Mouse (Mus musculus): ENCODE data around the gene Adgrd1.

The Adgrd1 gene

DNA sequence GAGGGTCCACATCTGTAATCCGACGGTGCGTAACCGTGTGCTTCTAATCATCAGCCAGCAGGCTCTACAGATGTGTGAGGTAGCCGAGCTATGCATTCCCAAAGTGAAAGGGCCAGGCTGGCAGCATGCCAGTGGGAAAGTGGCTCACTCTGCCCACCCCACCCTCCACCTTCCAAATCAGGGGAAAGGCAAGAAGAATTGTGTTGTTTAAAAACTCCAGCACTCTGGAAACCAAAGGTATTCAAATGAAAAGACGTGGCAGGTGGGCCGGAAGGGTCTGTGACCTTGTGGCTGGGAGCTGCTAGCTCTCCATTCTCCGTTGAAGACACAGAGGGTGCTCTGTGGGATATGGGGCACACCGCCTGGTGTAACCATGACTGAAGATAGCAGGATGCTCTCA, 100.0 kb downstream of the Adgrd1 start:
- TF ChIP-seq GATA4 (IDR thresholded peaks at IDR 0.05; ENCODE audit: insufficient replicate concordance, low read length), result no peak

DNA sequence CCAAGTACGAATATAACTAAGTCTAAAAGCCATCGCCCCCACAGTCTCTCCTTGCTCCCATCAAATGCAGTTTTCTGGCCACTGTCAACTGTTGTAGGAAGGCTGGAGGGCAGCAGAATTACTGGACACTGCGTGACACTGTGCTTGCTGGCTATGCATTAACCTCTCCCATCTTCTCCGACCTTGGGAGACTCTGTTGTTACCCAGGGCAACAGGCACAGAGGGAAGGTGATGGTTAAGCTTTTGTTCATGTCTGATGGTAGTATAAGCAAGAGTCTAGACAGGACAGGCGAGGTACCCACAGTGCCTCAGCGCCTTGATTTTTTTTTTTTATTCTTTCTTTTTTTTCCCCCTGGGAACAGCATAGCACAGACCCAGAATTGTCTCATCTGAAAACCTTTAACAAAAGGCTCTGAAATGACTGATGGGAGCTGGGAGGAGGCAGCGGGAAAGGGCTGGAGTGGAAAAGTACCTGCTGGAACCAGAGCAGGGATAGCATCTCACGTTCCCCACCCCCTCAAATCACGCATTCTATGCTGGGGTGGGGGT, 100.5 kb downstream of the Adgrd1 start:
- no peak for TF ChIP-seq GATA4 (IDR thresholded peaks at IDR 0.05; ENCODE audit: insufficient replicate concordance, low read length)

DNA sequence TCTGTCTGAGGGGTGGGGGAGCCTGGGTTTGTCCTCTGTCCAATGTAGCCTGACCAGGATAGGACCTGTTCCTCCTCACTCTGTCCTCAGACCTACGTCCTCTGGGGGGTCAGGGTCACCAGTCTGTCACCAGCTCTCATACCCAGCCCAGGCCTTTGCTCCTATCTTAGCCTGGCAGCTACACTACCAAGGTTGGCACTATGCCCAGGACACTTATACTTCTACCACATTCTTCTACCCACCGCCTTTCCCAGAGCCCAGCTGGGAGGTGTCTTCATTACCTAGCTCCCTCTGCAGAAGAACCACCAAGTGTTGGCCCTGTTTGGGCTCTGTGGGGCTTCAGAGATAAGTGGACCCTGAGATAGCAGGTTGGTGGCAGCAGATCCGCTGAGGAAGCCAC, 103.6 kb downstream of the Adgrd1 start:
- TF ChIP-seq GATA4 (IDR thresholded peaks at IDR 0.05; ENCODE audit: insufficient replicate concordance, low read length), result no peak

DNA sequence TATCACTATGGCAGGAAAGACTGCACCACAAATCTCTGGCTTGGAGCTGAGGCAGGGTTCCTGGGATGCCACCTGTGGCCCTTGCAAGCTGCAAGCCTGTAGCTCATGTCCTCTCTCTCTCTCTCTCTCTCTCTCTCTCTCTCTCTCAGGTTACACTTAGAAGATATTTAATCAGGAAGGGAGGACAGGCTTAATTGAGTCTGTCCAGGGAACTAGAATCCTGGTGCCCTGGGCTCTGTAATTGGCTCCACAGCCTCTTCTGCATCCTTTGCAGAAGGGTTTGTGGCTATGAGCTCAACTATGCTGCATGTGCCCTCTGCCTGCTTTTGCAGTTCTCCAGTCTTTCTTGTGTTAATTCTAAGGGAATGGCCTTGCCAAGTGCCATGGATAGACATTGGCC, 111.7 kb downstream of the Adgrd1 start:
- TF ChIP-seq GATA4 (IDR thresholded peaks at IDR 0.05; ENCODE audit: insufficient replicate concordance, low read length), result no peak

DNA sequence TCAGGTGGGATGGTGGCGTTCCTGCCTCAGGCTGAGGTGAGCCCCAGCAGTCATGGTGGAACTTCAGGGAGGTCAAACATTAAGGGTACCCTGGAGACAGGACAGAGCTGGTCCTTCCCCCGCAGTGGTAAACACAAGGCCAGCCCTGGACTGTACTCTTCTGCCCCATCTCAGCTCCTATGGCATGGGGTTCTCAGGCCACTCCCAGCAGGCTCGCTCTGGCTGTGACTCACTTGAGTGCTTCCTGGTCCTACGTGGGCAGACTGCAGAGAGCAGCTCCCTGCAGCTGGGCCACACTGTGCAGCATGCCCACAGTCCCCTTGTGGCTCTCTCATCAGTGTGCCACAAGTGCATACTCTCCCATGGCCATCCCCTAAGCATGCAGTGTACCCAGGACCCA, 112.3 kb downstream of the Adgrd1 start:
- no peak for TF ChIP-seq GATA4 (IDR thresholded peaks at IDR 0.05; ENCODE audit: insufficient replicate concordance, low read length)

DNA sequence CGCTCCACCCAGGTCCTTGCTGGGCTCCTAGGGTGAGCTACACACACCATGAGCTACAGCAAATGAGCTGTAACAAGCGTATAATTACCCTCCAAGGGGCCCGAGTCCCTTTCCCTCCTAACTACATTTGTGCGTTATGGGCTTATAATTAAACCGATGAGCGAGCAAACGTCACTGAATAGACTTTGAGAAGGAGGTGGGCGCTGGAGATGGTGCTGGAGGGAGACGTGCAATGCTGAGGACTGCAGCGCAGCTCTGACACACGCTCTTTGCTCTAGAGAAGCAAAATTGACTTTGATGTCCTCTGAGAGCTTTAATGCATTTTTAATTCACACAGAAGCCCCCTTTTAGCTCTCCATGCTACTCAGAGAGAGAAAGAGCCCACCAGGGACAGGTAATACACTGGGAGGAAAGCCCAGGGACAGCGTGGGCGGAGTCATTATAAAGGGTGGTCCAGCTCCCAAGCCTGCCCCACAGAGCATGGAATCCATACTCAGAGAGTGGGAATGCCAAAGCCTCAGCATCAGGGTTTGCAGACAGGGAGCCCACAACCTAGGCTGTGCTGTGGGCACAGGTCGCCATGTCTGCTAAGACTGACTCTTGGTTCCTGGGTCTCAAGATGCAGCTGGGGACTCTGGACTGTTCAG, 115.0 kb downstream of the Adgrd1 start:
- no peak for TF ChIP-seq GATA4 (IDR thresholded peaks at IDR 0.05; ENCODE audit: insufficient replicate concordance, low read length)

DNA sequence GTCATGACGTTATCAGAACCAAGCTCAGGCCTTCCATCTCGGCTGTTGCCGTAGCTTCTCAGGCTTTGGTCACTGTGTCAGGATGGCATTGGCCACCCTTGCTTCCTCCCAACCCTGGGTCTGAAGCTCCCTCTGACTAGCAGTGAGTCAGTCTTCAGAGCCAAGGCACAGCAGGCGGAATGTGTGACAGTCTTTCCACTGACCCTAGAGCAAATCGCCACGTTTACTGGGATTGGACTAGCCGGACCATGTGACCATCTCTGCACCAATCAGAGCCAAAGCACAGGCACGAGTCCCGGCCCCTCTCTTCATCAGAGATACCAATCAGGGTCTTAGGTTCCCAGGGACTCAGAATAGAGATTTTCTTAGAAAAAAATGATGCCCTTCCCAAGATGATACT, 117.5 kb downstream of the Adgrd1 start:
- TF ChIP-seq GATA4 (IDR thresholded peaks at IDR 0.05; ENCODE audit: insufficient replicate concordance, low read length), result no peak

DNA sequence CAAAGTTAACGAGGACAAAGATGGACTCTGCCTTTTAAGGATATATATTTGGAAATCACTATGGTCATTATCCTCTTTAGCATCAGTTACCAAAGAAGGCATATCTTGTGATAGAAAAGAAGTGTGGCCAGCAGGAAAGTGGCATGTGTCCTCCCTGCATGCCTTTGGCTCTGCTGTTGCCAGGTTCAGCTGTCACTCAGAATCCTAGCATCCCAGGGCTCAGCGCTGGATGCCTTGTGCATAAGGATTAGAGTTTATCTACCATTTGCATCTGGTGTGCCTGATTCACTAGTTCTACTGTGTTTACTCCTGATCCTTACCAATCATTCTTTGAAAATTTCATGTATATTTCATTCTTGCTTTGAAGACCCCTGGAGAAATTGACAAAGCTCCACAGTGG, 119.5 kb downstream of the Adgrd1 start:
- TF ChIP-seq GATA4 (IDR thresholded peaks at IDR 0.05; ENCODE audit: insufficient replicate concordance, low read length), result no peak

DNA sequence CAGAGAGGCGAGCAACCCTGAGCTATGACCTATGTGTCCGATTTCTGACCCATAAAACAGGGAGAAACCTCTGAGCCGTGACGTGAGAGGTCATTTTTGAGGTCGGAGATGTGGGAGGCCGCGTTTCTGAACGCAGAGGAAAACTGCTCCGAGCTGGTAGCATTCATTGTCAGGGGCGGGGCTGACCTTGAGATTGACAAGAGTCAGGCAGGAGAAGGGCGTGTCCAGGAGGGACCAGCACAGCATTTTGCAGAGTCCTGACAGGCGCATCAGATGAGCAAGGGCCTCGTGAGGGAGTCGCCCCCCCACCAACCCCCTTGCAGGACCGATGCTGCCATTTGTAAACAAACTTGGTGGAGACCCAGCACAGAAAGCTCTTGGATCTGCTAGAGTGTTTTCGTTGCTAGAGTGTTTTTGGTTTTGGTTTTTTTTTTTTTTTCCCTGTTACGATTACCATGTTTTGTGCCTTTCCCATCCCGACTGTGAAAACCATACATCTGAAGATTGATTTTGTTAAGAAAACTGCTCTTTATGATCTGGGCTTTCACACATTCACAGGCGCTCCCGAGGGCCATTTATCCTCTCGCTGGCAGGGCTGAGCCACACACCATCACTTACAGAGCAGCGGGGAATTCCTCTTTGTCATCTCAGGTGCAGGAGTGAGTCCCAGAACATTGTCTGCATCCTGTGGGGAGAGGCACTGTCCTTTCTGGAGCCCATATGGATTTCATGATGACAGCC, 121.1 kb downstream of the Adgrd1 start:
- no peak for TF ChIP-seq GATA4 (IDR thresholded peaks at IDR 0.05; ENCODE audit: insufficient replicate concordance, low read length)

DNA sequence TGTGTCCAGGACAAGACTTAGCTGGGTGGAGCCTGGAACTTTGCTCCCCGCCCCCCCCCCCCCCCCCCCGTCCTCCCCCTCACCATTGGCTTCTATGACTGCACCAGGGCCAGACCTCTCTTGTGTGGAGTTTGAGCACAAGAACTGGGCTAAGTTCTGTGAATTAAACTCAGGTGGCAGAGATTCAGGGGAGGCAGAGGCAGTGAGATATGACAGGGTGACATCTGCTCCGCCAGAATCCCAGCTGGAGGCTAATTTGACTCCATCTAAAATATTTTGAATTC, 121.6 kb downstream of the Adgrd1 start:
- TF ChIP-seq GATA4 (IDR thresholded peaks at IDR 0.05; ENCODE audit: insufficient replicate concordance, low read length), result no peak

DNA sequence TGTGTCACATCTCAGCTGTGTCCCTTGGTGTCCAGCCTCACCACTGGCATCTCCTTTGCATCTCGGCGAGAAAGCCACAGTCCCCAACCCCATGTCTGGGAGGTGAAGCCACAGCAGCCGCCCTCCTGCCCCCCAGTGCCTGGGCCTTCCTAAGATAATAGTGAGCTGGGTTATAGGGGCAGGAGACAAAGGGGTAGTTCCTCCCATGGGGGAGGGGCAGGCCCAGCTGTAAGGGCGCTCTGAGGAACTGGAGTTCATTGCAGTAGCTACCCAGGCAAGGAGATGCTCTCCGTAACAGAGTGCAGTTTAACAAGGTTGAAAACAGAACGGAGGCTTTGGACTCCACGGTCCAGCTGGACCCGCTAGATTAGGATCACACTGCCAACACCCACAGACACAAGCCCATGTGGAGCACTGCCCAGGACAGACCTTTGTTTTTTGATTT, 122.0 kb downstream of the Adgrd1 start:
- TF ChIP-seq GATA4 (IDR thresholded peaks at IDR 0.05; ENCODE audit: insufficient replicate concordance, low read length), result no peak

DNA sequence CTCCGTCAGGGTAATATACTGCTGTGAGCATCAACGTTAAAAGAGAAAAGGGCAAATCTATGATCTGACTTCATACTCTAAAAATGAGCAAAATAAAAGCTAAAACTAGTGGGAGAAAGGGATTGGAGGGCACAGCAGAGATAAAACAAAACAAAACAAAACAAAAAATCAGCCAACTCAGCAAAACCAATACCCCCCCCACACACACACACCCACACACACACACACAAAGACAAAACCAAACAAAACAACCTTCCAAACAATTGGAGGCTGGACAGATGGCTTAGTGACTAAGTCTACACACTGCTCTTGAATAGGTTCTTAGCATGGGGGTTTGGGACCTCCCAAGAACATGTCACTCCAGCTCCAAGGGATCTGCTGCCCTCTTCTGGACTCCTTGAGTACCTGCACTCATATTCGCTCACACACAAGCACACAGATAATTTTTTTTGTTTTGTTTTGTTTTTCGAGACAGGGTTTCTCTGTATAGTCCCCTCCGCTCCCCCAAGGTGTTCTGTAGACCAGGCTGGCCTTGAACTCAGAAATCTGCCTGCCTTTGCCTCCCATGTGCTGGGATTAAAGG, 122.7 kb downstream of the Adgrd1 start:
- no peak for TF ChIP-seq GATA4 (IDR thresholded peaks at IDR 0.05; ENCODE audit: insufficient replicate concordance, low read length)

DNA sequence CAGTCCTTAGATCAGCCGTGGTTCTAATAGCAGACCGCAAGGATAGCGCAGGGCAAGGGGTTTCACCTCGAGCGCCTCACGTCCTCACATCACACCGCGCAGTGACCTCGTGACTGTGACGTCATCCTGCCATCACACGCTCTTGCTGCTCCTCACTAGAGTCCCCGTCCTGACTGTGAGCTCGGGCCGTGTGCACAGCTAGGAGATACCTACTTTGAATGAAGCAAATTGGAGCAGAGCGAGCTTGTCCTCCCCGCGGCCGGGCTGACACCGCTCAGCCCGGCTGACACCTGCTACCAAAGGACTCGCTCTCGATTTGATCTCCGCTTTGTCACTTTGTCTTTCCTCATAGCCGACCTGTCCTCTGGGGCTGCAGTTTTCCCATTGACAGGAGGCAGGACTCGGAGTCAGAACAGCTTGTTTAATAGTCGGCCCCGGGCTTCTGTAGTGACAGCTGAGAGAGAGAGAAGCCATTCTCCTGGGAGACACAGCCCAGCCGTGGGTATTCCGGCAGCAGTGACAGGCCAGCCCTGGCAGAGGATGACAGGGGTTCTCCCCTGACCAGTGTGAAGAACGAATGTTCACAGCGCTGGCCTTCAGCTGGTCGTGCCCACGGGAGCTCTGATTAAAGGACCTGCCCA, 129.4 kb downstream of the Adgrd1 start:
- no peak for TF ChIP-seq GATA4 (IDR thresholded peaks at IDR 0.05; ENCODE audit: insufficient replicate concordance, low read length)

DNA sequence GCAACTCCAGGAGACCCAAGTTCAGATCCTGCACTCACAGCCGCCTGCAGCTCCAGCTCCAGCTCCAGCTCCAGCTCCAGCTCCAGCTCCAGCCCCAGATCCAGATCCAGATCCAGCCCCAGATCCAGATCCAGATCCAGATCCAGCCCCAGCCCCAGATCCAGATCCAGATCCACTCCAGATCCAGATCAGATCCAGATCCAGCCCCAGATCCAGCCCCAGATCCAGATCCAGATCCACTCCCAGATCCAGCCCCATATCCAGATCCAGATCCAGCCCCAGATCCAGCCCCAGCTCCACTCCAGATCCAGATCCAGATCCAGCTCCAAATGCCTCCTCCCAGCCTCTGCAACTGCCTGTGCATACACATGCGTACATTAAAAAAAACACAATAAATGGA, 131.6 kb downstream of the Adgrd1 start:
- no peak for TF ChIP-seq GATA4 (IDR thresholded peaks at IDR 0.05; ENCODE audit: insufficient replicate concordance, low read length)

DNA sequence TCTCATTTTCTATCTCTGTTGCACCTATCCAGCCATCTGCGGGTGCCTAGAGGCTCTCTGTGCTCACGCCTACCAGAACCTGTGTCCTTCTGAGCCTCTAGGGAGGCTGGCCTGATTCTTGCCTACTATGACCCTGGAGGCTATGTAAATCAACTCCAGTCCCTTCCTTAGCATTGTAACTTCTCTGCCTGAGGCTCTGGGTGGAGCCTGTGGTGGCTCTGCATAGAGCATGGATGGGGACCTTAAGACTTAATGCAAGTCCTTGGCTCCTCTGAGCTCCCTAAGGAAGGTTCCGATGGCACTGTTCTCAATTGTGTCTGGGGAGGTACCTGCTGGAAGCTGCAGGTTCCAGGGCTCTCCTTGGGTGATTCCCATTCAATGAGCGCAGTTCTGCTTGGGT, 136.8 kb downstream of the Adgrd1 start:
- no peak for TF ChIP-seq GATA4 (IDR thresholded peaks at IDR 0.05; ENCODE audit: insufficient replicate concordance, low read length)

DNA sequence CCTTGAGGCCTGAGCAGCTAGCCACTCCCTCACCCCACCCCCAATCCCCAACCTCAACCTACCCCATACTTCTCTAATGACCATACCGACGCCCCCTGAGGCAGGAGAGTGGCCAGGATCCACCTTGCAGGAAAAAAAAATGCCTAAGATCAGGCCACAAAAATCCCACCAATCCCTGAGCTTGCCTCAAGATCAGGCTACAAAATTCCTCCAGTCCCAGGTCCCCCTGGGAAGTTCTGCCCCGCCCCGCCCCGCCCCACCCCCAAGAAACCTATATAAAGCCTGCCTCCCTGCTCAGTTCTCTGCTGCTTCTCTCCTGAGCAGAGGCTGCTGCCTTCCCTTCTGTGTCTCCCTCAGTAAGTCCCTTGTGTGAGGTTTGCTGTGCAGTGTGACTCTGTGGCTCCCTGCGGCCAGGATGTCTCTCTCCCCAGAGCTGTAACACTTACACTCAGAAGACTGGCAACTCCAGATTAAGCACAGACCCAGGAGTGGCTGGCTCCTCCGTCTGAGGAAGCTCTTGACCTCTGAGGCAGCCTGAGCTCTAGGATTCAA, 137.4 kb downstream of the Adgrd1 start:
- TF ChIP-seq GATA4 (IDR thresholded peaks at IDR 0.05; ENCODE audit: insufficient replicate concordance, low read length), result no peak

Measured in liver, adult (tissue).